Mouse (Mus musculus) lung, embryonic 14.5 days (tissue): ENCODE data around the gene Dgkh. TPM values are rescaled to one million over a fixed set of nuclear protein-coding genes. Genes with fewer than 3 reads are reported as not detected.

Experiments
- ATAC-seq: fragments of 200-750 bp; cut with Nextera tagmentation; 2 replicates; pipeline ENCODE4 v1.8.0; 2017; ENCODE audit warnings: mild to moderate bottlenecking, moderate TSS enrichment, moderate library complexity; ENCODE audit not compliant: insufficient read depth
- DNase-seq: peaks from one replicate; pipeline ENCODE4 v3.0.0-alpha.2; 2015
- H3K27ac ChIP-seq: fragments of 300-500 bp; sonication (generic); 2 replicates; pipeline ENCODE4 v1.5.1; 2014; ENCODE audit warnings: low read depth, mild to moderate bottlenecking, moderate library complexity
- H3K27me3 ChIP-seq: fragments of 300-500 bp; sonication (generic); 2 replicates; pipeline ENCODE4 v1.6.1; 2014; ENCODE audit warnings: low read length, control low read depth; ENCODE audit not compliant: insufficient read depth
- H3K36me3 ChIP-seq: fragments of 300-500 bp; sonication (generic); 2 replicates; pipeline ENCODE4 v1.6.1; 2014; ENCODE audit warnings: control low read depth; ENCODE audit not compliant: insufficient read depth
- H3K4me1 ChIP-seq: fragments of 300-500 bp; sonication (generic); 2 replicates; pipeline ENCODE4 v1.6.1; 2014; ENCODE audit warnings: antibody characterized with exemption, control low read depth; ENCODE audit not compliant: insufficient read depth
- H3K4me2 ChIP-seq: fragments of 300-500 bp; sonication (generic); 2 replicates; pipeline ENCODE4 v1.6.1; 2014; ENCODE audit warnings: mild to moderate bottlenecking
- H3K4me3 ChIP-seq: fragments of 300-500 bp; sonication (generic); 2 replicates; pipeline ENCODE4 v1.5.1; 2014; ENCODE audit warnings: low read depth, low read length
- H3K9ac ChIP-seq: fragments of 300-500 bp; sonication (generic); 2 replicates; pipeline ENCODE4 v1.6.1; 2014
- H3K9me3 ChIP-seq: fragments of 300-500 bp; sonication (generic); 2 replicates; pipeline ENCODE4 v1.6.1; 2016; ENCODE audit warnings: low read depth, low read length, control low read depth
- CTCF ChIP-seq: IDR thresholded peaks from 2 replicates; pipeline ENCODE4 v1.5.1; 2016; ENCODE audit warnings: antibody characterized with exemption, low read depth
- whole genome bisulfite sequencing: fragments of 180-500 bp; shearing (Covaris S2); extraction: QIAGEN DNeasy Blood & Tissue Kit; methylation state at CpG from one replicate; pipeline ENCODE4 v1.1.7; 2014; 5-methylcytosine and 5-hydroxymethylcytosine counted together
- polyA plus RNA-seq: library from polyadenylated mRNA; unstranded; fragments of >200 nt; fragmentation: Nextera tagmentation; extraction: Ambion mirVana; gene quantifications from 2 replicates; pipeline ENCODE4 v1.2.1, GENCODE M21; 2014

The Dgkh gene
- polyA plus RNA-seq, 1 experiment from 2014 or later = 3.4 TPM

- Histone ChIP-seq H3K4me2 (no peak overlapping the region), H3K36me3 (no peaks in the 10 kb centered on the region), H3K27ac (peak overlapping the region; percentile 9; the same call in 1 of the 2 replicates), H3K4me1 (peaks cover 5% of the 10 kb centered on the region), H3K27me3 (no peaks in the 10 kb centered on the region), H3K9me3 (no peaks in the 10 kb centered on the region), H3K9ac (no peak overlapping the region), H3K4me3 (no peak overlapping the region)
- no peak for TF ChIP-seq CTCF
- peak; percentile 48 for DNase-seq
- WGBS = 40% methylated on average over 5 of the region's 5 CpGs
- ATAC-seq = no peak
Measured at GRCm38 (mm10) chr14:78538572-78539320, 193.8 kb downstream of the Dgkh start.

GRCm38 (mm10) chr14:78537551-78537950 lies 195.0 kb downstream of the Dgkh start:
- no peak for ATAC-seq
- Histone ChIP-seq H3K4me1 (peaks cover 7% of the 10 kb centered on the region), H3K27ac (peak overlapping the region; percentile 75; the same call in 1 of the 2 replicates), H3K9me3 (no peaks in the 10 kb centered on the region), H3K4me3 (no peak overlapping the region), H3K4me2 (peak overlapping the region; percentile 78), H3K36me3 (no peaks in the 10 kb centered on the region), H3K27me3 (no peaks in the 10 kb centered on the region), H3K9ac (no peak overlapping the region; the same call in 1 of the 2 replicates)
- TF ChIP-seq CTCF = no peak
- 39% methylated on average over 6 of the region's 6 CpGs for WGBS
- DNase-seq = peak; percentile 44

GRCm38 (mm10) chr14:78536281-78537165 lies 196.1 kb downstream of the Dgkh start, which contains the start of gene Akap11:
Gene Akap11 (minus strand): TSS chr14:78536808.
- Histone ChIP-seq H3K27me3 (no peaks in the 10 kb centered on the region), H3K4me2 (peak within 1 kb of the TSS; percentile 78), H3K9me3 (no peaks in the 10 kb centered on the region), H3K4me3 (peak within 1 kb of the TSS; percentile 87), H3K9ac (peak within 1 kb of the TSS; percentile 94), H3K27ac (peak within 1 kb of the TSS; percentile 87), H3K36me3 (no peaks in the 10 kb centered on the region), H3K4me1 (peaks cover 15% of the 10 kb centered on the region)
- DNase-seq (peak; percentile 97), ATAC-seq (peak; percentile 96)
- under 1% methylated on average over 82 of the region's 82 CpGs for WGBS
- TF ChIP-seq CTCF = no peak

GRCm38 (mm10) chr14:78535366-78535765 lies 197.2 kb downstream of the Dgkh start:
- Histone ChIP-seq H3K9ac (peak overlapping the region; percentile 94), H3K27me3 (no peaks in the 10 kb centered on the region), H3K4me1 (peaks cover 15% of the 10 kb centered on the region), H3K4me2 (peak overlapping the region; percentile 78), H3K4me3 (peak overlapping the region; percentile 87), H3K9me3 (no peaks in the 10 kb centered on the region), H3K36me3 (no peaks in the 10 kb centered on the region), H3K27ac (peak overlapping the region; percentile 61; the same call in 1 of the 2 replicates)
- 40% methylated on average over 2 of the region's 2 CpGs for WGBS
- no peak for ATAC-seq
- no peak for TF ChIP-seq CTCF
- DNase-seq = peak; percentile 10

- no peak for TF ChIP-seq CTCF
- ATAC-seq (no peak), DNase-seq (no peak)
- Histone ChIP-seq H3K4me1 (peaks cover 17% of the 10 kb centered on the region), H3K4me3 (no peak overlapping the region), H3K4me2 (peak overlapping the region; percentile 36; the same call in 1 of the 2 replicates), H3K27ac (no peak overlapping the region), H3K27me3 (no peaks in the 10 kb centered on the region), H3K9me3 (no peaks in the 10 kb centered on the region), H3K36me3 (no peaks in the 10 kb centered on the region), H3K9ac (no peak overlapping the region)
- WGBS = 91% methylated on average over 5 of the region's 5 CpGs
Measured at GRCm38 (mm10) chr14:78534651-78535050, 197.9 kb downstream of the Dgkh start.

- Histone ChIP-seq H3K9ac (no peak overlapping the region), H3K27ac (no peak overlapping the region), H3K4me3 (no peak overlapping the region), H3K4me2 (0 out of 2 replicates have a peak overlapping the region, but pooled peaks have one; percentile 12), H3K36me3 (no peaks in the 10 kb centered on the region), H3K9me3 (no peaks in the 10 kb centered on the region), H3K4me1 (peaks cover 27% of the 10 kb centered on the region), H3K27me3 (no peaks in the 10 kb centered on the region)
- no peak for TF ChIP-seq CTCF
- 47% methylated on average over 3 of the region's 3 CpGs for WGBS
- DNase-seq (peak; percentile 52), ATAC-seq (no peak)
Measured at GRCm38 (mm10) chr14:78533701-78534100, 198.9 kb downstream of the Dgkh start.
